Mouse (Mus musculus) heart, embryonic 13.5 days (tissue): ENCODE data around the gene Acp7. TPM values are rescaled to one million over a fixed set of nuclear protein-coding genes. Genes with fewer than 3 reads are reported as not detected.
"Not testable (repeated sequence)": the region's sequence is repeated elsewhere in the genome, so short reads cannot be mapped to it uniquely, and the experiment has no call there.

Experiments used
- ATAC-seq: fragments of 200-750 bp; cut with Nextera tagmentation; 2 replicates; pipeline ENCODE4 v1.8.0; 2017; ENCODE audit warnings: moderate TSS enrichment; ENCODE audit not compliant: insufficient number of reproducible peaks, low FRiP score, low TSS enrichment; ENCODE audit errors: extremely low read depth
- H3K27ac ChIP-seq: fragments of 300-500 bp; sonication (generic); replicated peaks from 2 replicates; pipeline ENCODE4 v1.5.1; 2015; ENCODE audit warnings: moderate library complexity, mild to moderate bottlenecking, inconsistent platforms
- H3K27me3 ChIP-seq: fragments of 300-500 bp; sonication (generic); replicated peaks from 2 replicates; pipeline ENCODE4 v1.6.1; 2015; ENCODE audit warnings: mild to moderate bottlenecking, inconsistent platforms
- H3K36me3 ChIP-seq: fragments of 300-500 bp; sonication (generic); 2 replicates; pipeline ENCODE4 v1.6.1; 2015; ENCODE audit warnings: mild to moderate bottlenecking, inconsistent platforms
- H3K4me1 ChIP-seq: fragments of 300-500 bp; sonication (generic); 2 replicates; pipeline ENCODE4 v1.6.1; 2015; ENCODE audit warnings: inconsistent platforms
- H3K4me2 ChIP-seq: fragments of 300-500 bp; sonication (generic); 2 replicates; pipeline ENCODE4 v1.6.1; 2015; ENCODE audit warnings: inconsistent platforms, mild to moderate bottlenecking, moderate library complexity
- H3K4me3 ChIP-seq: fragments of 300-500 bp; sonication (generic); 2 replicates; pipeline ENCODE4 v1.5.1; 2015; ENCODE audit warnings: moderate library complexity, mild to moderate bottlenecking, inconsistent platforms
- H3K9ac ChIP-seq: fragments of 300-500 bp; sonication (generic); 2 replicates; pipeline ENCODE4 v1.6.1; 2015; ENCODE audit warnings: inconsistent platforms, mild to moderate bottlenecking, moderate library complexity
- H3K9me3 ChIP-seq: fragments of 300-500 bp; sonication (generic); 2 replicates; pipeline ENCODE4 v1.6.1; 2016; ENCODE audit warnings: inconsistent platforms
- WGBS: fragments of 180-500 bp; shearing (Covaris S2); methylation state at CpG from one replicate; pipeline ENCODE4 v1.1.7; 2015; ENCODE audit warnings: mixed read lengths; 5-methylcytosine and 5-hydroxymethylcytosine counted together
- polyA plus RNA-seq: library from polyadenylated mRNA; unstranded; fragments of >200 nt; fragmentation: Nextera tagmentation; extraction: Ambion mirVana; gene quantifications from 2 replicates; pipeline ENCODE4 v1.2.1, GENCODE M21; 2015

Gene Acp7
- polyA plus RNA-seq, 1 experiment from 2014 or later = not detected

GRCm38 (mm10) chr7:28647016-28647415, 15.9 kb upstream of the Acp7 start:
- H3K36me3 ChIP-seq = no peaks in the 10 kb centered on the region
- H3K9me3 ChIP-seq = 0 out of 2 replicates have a peak, but pooled peaks cover 2% of the 10 kb centered on the region
- ATAC-seq = no peak
- H3K9ac ChIP-seq = no peak overlapping the region
- no peak overlapping the region for H3K27ac ChIP-seq
- H3K27me3 ChIP-seq = no peaks in the 10 kb centered on the region
- no peak overlapping the region for H3K4me3 ChIP-seq
- no peak overlapping the region for H3K4me2 ChIP-seq
- 47% methylated on average over 7 of the region's 7 CpGs for WGBS
- H3K4me1 ChIP-seq = no peaks in the 10 kb centered on the region

DNA sequence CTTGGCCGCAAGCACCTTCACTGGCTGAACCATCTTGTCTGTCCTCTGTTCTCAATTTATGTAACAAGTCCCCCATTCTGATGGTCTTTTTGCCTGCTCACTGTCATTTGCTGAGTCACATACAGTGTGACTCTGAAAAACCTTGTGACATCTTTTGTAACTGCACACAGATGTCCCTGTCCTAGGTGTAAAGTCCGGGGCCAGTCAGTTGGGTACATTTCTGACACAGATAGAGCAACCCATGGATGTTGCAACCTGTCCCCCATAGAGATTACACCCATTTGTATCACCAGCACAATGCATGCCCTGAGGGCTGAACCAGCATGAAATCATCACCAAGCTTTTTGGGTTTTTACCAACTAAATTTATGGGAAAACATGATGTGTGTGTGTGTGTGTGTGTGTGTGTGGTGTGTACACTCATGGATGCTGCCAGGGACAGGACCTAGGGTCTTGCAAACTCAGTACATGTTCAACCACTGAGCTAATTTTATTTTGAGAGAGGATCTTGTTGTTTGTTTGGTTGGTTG, 14.9 kb upstream of the Acp7 start:
- Histone ChIP-seq H3K9me3 (0 out of 2 replicates have a peak, but pooled peaks cover under 1% of the 10 kb centered on the region), H3K27ac (no peak overlapping the region), H3K9ac (no peak overlapping the region), H3K4me1 (no peaks in the 10 kb centered on the region), H3K4me2 (no peak overlapping the region), H3K27me3 (no peaks in the 10 kb centered on the region), H3K4me3 (no peak overlapping the region), H3K36me3 (no peaks in the 10 kb centered on the region)
- no peak for ATAC-seq
- WGBS = 75% methylated on average over 2 of the region's 2 CpGs

DNA sequence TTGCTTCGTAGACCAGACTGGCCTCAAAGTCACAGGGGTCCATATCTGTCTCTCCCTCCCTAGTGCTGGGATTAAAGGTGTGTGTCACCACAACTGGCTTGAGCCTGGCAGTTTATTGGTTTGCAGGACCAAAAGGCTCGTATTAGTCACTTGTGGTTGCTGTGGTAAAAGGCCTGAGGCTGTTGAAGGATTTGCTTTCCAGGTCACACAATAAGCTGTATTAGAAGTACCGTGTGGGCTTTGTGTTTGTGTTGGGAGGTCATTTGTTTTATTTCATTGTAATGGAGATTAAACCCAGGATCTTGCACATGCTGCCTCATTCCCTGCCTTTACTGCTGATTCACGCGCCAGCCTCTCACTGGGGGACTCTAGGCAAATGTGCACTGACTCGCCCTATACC, 14.2 kb upstream of the Acp7 start:
- WGBS = 70% methylated on average over 6 of the region's 6 CpGs
- no peak for ATAC-seq
- H3K36me3 ChIP-seq = no peaks in the 10 kb centered on the region

GRCm38 (mm10) chr7:28641546-28641945, 10.4 kb upstream of the Acp7 start:
- no peak for ATAC-seq
- no peak overlapping the region for H3K9ac ChIP-seq
- H3K4me1 ChIP-seq = peaks cover 6% of the 10 kb centered on the region
- H3K4me2 ChIP-seq = no peak overlapping the region
- H3K27ac ChIP-seq = no peak overlapping the region
- H3K36me3 ChIP-seq = no peaks in the 10 kb centered on the region
- no peaks in the 10 kb centered on the region for H3K9me3 ChIP-seq
- no peak overlapping the region for H3K4me3 ChIP-seq
- H3K27me3 ChIP-seq = no peaks in the 10 kb centered on the region
- WGBS = 57% methylated on average over 8 of the region's 8 CpGs

More for the DNA sequence above, 14.2 kb upstream of the Acp7 start:
- Histone ChIP-seq H3K9me3 (no peaks in the 10 kb centered on the region), H3K27me3 (no peaks in the 10 kb centered on the region), H3K4me3 (no peak overlapping the region), H3K9ac (no peak overlapping the region), H3K27ac (no peak overlapping the region), H3K4me2 (no peak overlapping the region), H3K4me1 (no peaks in the 10 kb centered on the region)

- 0 out of 2 replicates have a peak, but pooled peaks cover 6% of the 10 kb centered on the region for H3K9me3 ChIP-seq
- H3K9ac ChIP-seq = no peak overlapping the region
- no peak overlapping the region for H3K27ac ChIP-seq
- H3K4me3 ChIP-seq = no peak overlapping the region
- H3K4me2 ChIP-seq = peak overlapping the region; percentile 19; the same call in 1 of the 2 replicates
- peaks cover 4% of the 10 kb centered on the region; the same call in 1 of the 2 replicates for H3K27me3 ChIP-seq
- ATAC-seq = no peak
- 9% methylated on average over 8 of the region's 8 CpGs for whole genome bisulfite sequencing
- H3K36me3 ChIP-seq = no peaks in the 10 kb centered on the region
- peaks cover 6% of the 10 kb centered on the region for H3K4me1 ChIP-seq
Measured at GRCm38 (mm10) chr7:28637511-28637910, 6.4 kb upstream of the Acp7 start.

DNA sequence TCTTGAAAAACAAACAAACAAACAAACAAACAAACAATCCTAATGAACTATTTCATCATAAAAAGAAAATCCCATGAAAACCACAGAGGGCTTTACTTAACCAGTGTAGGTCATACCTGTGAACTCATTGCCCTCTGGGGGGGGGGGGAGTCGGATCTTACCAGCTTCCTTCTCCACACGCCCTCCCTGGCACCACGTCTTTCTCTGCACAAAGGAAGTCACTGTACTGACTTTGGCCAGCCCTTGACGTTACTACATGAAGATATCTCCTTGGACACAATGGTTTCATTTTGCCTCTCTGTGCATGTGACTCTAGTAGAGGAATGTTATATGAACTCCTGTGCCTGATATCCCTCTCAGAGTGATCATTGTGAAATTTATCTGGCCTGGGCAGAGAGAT, 3.0 kb upstream of the Acp7 start:
- WGBS = 56% methylated on average over 4 of the region's 4 CpGs

DNA sequence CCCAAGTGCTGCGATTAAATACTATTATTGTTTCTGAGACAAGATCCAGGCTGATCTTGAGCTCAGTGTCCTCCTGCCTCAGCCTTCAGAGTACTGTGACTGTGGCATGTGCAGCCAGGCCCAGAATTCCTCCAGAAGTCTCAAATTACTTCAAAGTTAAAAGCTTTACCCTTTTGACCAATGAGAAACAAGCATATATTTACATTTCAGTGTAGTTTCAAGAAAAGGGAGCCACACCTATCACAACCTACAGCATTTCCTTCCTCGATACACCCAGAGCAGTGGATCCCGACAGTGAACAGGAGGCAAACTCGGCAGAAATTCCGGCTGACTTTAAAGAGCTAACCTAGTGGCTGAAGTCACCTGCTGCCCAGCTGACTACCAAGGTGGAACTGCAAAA, 6.3 kb downstream of the Acp7 start:
- WGBS = 64% methylated on average over 5 of the region's 5 CpGs
- no peaks in the 10 kb centered on the region for H3K36me3 ChIP-seq
- H3K4me1 ChIP-seq = peaks cover 3% of the 10 kb centered on the region; the same call in 1 of the 2 replicates
- no peaks in the 10 kb centered on the region for H3K9me3 ChIP-seq
- H3K27ac ChIP-seq = no peak overlapping the region
- H3K4me3 ChIP-seq = no peak overlapping the region
- H3K9ac ChIP-seq = no peak overlapping the region
- ATAC-seq = no peak
- peaks cover 21% of the 10 kb centered on the region for H3K27me3 ChIP-seq
- no peak overlapping the region for H3K4me2 ChIP-seq

More for the DNA sequence above, 3.0 kb upstream of the Acp7 start:
- ATAC-seq = no peak
- no peak overlapping the region for H3K4me3 ChIP-seq
- no peaks in the 10 kb centered on the region for H3K36me3 ChIP-seq
- 0 out of 2 replicates have a peak, but pooled peaks cover 6% of the 10 kb centered on the region for H3K9me3 ChIP-seq
- H3K27ac ChIP-seq = no peak overlapping the region
- no peak overlapping the region for H3K4me2 ChIP-seq
- peaks cover 13% of the 10 kb centered on the region for H3K4me1 ChIP-seq
- no peak overlapping the region for H3K9ac ChIP-seq
- H3K27me3 ChIP-seq = peaks cover 36% of the 10 kb centered on the region

DNA sequence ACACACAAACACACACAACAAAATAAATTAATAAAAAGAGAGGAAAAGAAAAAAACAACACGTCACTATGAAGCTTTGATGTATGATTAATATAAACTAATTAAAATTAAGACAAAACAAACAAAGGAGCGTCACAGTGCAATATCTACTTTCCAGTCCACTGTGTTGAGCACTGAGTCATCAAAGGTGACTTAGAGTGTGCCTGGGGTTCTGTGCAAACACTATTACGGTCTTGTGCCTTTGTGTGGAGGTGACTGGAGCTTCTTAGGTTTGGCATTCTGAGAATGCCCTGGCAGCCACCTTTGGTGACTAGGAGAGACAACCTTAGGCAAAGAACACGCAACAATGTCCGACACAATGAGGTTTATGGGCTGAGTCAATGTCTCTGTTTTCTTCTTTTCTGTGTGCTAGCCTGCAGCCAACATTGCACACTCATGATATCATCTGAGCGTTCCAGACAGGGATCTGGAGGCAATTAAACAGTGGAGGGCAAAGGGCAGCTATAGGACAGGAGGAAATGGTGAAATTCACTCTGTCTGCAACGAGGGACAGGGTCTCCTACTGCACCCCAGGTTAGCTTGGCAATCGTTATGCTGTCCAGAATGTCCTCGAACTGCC, 11.9 kb downstream of the Acp7 start:
- ATAC-seq = no peak
- no peaks in the 10 kb centered on the region for H3K9me3 ChIP-seq
- no peak overlapping the region for H3K27ac ChIP-seq
- WGBS = 62% methylated on average over 9 of the region's 9 CpGs
- no peaks in the 10 kb centered on the region for H3K36me3 ChIP-seq
- no peak overlapping the region for H3K4me2 ChIP-seq
- H3K4me1 ChIP-seq = no peaks in the 10 kb centered on the region
- no peak overlapping the region for H3K9ac ChIP-seq
- H3K27me3 ChIP-seq = no peaks in the 10 kb centered on the region
- no peak overlapping the region for H3K4me3 ChIP-seq

DNA sequence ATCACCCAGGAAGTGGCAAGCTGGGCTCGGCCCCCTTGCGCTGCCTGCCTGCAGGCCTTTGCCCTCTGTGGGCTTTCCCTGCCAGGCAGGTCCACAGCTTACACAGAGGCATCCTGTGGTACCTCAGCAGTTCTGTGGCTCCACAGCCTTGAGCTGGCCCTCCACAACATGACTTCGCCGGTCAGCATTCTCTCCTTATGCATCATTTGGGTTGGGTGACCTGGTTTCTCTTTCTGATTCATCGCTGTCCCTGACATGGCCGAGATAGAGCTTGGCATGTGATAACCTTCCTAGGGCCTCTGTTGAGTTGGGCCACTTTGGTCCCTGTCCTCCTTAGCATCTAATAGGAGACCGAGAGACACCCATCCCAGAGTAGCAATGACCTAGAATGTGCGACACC, 25.2 kb downstream of the Acp7 start:
- 0 out of 2 replicates have a peak, but pooled peaks cover 3% of the 10 kb centered on the region for H3K9me3 ChIP-seq
- H3K27ac ChIP-seq = no peak overlapping the region
- no peak overlapping the region for H3K9ac ChIP-seq
- WGBS = 78% methylated on average over 8 of the region's 8 CpGs
- H3K4me3 ChIP-seq = no peak overlapping the region
- no peak overlapping the region for H3K4me2 ChIP-seq
- no peaks in the 10 kb centered on the region for H3K36me3 ChIP-seq
- no peaks in the 10 kb centered on the region for H3K4me1 ChIP-seq
- ATAC-seq = no peak
- no peaks in the 10 kb centered on the region; the same call in 1 of the 2 replicates for H3K27me3 ChIP-seq

- H3K36me3 ChIP-seq, ATAC-seq, H3K9ac ChIP-seq, H3K4me1 ChIP-seq, H3K4me3 ChIP-seq, H3K4me2 ChIP-seq, H3K9me3 ChIP-seq, H3K27ac ChIP-seq, H3K27me3 ChIP-seq: not testable (repeated sequence)
- WGBS = 57% methylated on average over 2 of the region's 2 CpGs
Measured at GRCm38 (mm10) chr7:28603788-28604187, 27.3 kb downstream of the Acp7 start.

GRCm38 (mm10) chr7:28603136-28603535, 28.0 kb downstream of the Acp7 start:
- Histone ChIP-seq H3K9ac (no peak overlapping the region), H3K4me2 (no peak overlapping the region), H3K27me3 (no peaks in the 10 kb centered on the region; the same call in 1 of the 2 replicates), H3K4me3 (no peak overlapping the region), H3K4me1 (peaks cover 5% of the 10 kb centered on the region; the same call in 1 of the 2 replicates), H3K27ac (no peak overlapping the region), H3K9me3 (0 out of 2 replicates have a peak, but pooled peaks cover 3% of the 10 kb centered on the region), H3K36me3 (no peaks in the 10 kb centered on the region)
- 62% methylated on average over 5 of the region's 5 CpGs for WGBS
- no peak for ATAC-seq

DNA sequence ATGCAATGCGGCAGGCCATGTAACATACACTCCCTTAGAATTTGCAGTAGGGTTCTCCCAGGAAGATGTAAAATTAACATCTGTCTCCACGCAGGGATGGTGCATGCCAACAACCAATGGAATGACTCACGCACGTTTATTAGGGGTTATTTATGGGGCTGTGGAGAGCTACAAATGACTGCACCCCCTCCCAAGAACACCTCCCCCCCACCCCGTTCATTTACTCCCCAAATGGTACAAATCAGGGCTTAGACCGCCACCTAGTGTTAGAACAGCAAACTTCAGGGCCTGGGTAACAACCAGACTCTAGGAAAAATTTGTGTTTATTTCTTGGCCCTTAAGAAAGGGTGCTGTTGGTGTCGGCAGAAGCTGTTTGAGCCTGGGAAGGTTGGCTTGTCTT, 29.5 kb downstream of the Acp7 start:
- no peak overlapping the region for H3K27ac ChIP-seq
- WGBS = 28% methylated on average over 7 of the region's 7 CpGs
- no peak overlapping the region for H3K4me3 ChIP-seq
- no peaks in the 10 kb centered on the region; the same call in 1 of the 2 replicates for H3K27me3 ChIP-seq
- H3K4me2 ChIP-seq = no peak overlapping the region
- H3K9me3 ChIP-seq = 0 out of 2 replicates have a peak, but pooled peaks cover 3% of the 10 kb centered on the region
- H3K9ac ChIP-seq = no peak overlapping the region
- H3K36me3 ChIP-seq = no peaks in the 10 kb centered on the region
- peaks cover 14% of the 10 kb centered on the region for H3K4me1 ChIP-seq
- no peak for ATAC-seq
